Mouse (Mus musculus) limb, embryonic 12.5 days (tissue): ENCODE data around the gene Ticam1. TPM values are rescaled to one million over a fixed set of nuclear protein-coding genes. Genes with fewer than 3 reads are reported as not detected.

Experiments
- ATAC-seq: fragments of 200-750 bp; cut with Nextera tagmentation; 2 replicates; pipeline ENCODE4 v1.8.0; 2017; ENCODE audit warnings: low read depth, moderate TSS enrichment; ENCODE audit not compliant: insufficient number of reproducible peaks, insufficient read depth, low FRiP score, low TSS enrichment
- H3K27ac ChIP-seq: fragments of 300-500 bp; sonication (generic); 2 replicates; pipeline ENCODE4 v1.5.1; 2016; ENCODE audit warnings: mild to moderate bottlenecking, moderate library complexity
- H3K27me3 ChIP-seq: fragments of 300-500 bp; sonication (generic); 2 replicates; pipeline ENCODE4 v1.6.1; 2016; ENCODE audit warnings: mild to moderate bottlenecking, moderate library complexity
- H3K36me3 ChIP-seq: fragments of 300-500 bp; sonication (generic); 2 replicates; pipeline ENCODE4 v1.6.1; 2016; ENCODE audit warnings: mild to moderate bottlenecking, moderate library complexity
- H3K4me1 ChIP-seq: fragments of 300-500 bp; sonication (generic); replicated peaks from 2 replicates; pipeline ENCODE4 v1.6.1; 2016
- H3K4me2 ChIP-seq: fragments of 300-500 bp; sonication (generic); 2 replicates; pipeline ENCODE4 v1.6.1; 2016; ENCODE audit warnings: mild to moderate bottlenecking, moderate library complexity
- H3K4me3 ChIP-seq: fragments of 300-500 bp; sonication (generic); replicated peaks from 2 replicates; pipeline ENCODE4 v1.5.1; 2016; ENCODE audit warnings: mild to moderate bottlenecking
- H3K9ac ChIP-seq: fragments of 300-500 bp; sonication (generic); replicated peaks from 2 replicates; pipeline ENCODE4 v1.6.1; 2016; ENCODE audit warnings: mild to moderate bottlenecking, moderate library complexity
- H3K9me3 ChIP-seq: fragments of 300-500 bp; sonication (generic); 2 replicates; pipeline ENCODE4 v1.6.1; 2016; ENCODE audit warnings: mild to moderate bottlenecking, moderate library complexity
- WGBS: fragments of 180-500 bp; shearing (Covaris S2); methylation state at CpG from one replicate; pipeline ENCODE4 v1.1.7; 2016; 5-methylcytosine and 5-hydroxymethylcytosine counted together
- polyA plus RNA-seq: library from polyadenylated mRNA; unstranded; fragments of >200 nt; fragmentation: Nextera tagmentation; extraction: Ambion mirVana; gene quantifications from 2 replicates; pipeline ENCODE4 v1.2.1, GENCODE M21; 2016

Gene Ticam1
- polyA plus RNA-seq, 1 experiment from 2014 or later: 3.0 TPM

- Histone ChIP-seq H3K9me3 (no peaks in the 10 kb centered on the region), H3K9ac (no peak overlapping the region), H3K27ac (0 out of 2 replicates have a peak overlapping the region, but pooled peaks have one; percentile 17), H3K4me3 (no peak overlapping the region), H3K27me3 (peaks cover 3% of the 10 kb centered on the region; the same call in 1 of the 2 replicates), H3K4me1 (peaks cover 11% of the 10 kb centered on the region), H3K4me2 (no peak overlapping the region), H3K36me3 (no peaks in the 10 kb centered on the region)
- ATAC-seq: no peak
- 31% methylated on average over 6 of the region's 6 CpGs for WGBS
Measured at GRCm38 (mm10) chr17:56251136-56251829, 25.3 kb downstream of the Ticam1 start.

GRCm38 (mm10) chr17:56245608-56246007 lies 31.0 kb downstream of the Ticam1 start:
- 61% methylated on average over 7 of the region's 7 CpGs for WGBS
- H3K27me3 ChIP-seq: peaks cover 16% of the 10 kb centered on the region

GRCm38 (mm10) chr17:56241541-56242401 lies 34.8 kb downstream of the Ticam1 start:
- H3K4me1 ChIP-seq: 0 out of 2 replicates have a peak, but pooled peaks cover 4% of the 10 kb centered on the region
- no peak overlapping the region for H3K27ac ChIP-seq
- no peaks in the 10 kb centered on the region for H3K9me3 ChIP-seq
- H3K27me3 ChIP-seq: peaks cover 18% of the 10 kb centered on the region
- 3% methylated on average over 33 of the region's 33 CpGs for WGBS
- H3K36me3 ChIP-seq: no peaks in the 10 kb centered on the region
- no peak overlapping the region for H3K9ac ChIP-seq
- H3K4me3 ChIP-seq: no peak overlapping the region
- peak; percentile 80; the same call in 1 of the 2 replicates for ATAC-seq
- no peak overlapping the region for H3K4me2 ChIP-seq

More at GRCm38 (mm10) chr17:56245608-56246007, 31.0 kb downstream of the Ticam1 start:
- no peaks in the 10 kb centered on the region for H3K9me3 ChIP-seq
- H3K9ac ChIP-seq: no peak overlapping the region
- no peak overlapping the region for H3K27ac ChIP-seq
- ATAC-seq: no peak
- H3K4me1 ChIP-seq: peaks cover 3% of the 10 kb centered on the region
- no peak overlapping the region for H3K4me2 ChIP-seq
- H3K4me3 ChIP-seq: no peak overlapping the region
- no peaks in the 10 kb centered on the region for H3K36me3 ChIP-seq

GRCm38 (mm10) chr17:56233818-56234469 lies 42.6 kb downstream of the Ticam1 start:
- Histone ChIP-seq H3K9ac (no peak overlapping the region), H3K4me1 (peaks cover 8% of the 10 kb centered on the region; the same call in 1 of the 2 replicates), H3K9me3 (no peaks in the 10 kb centered on the region), H3K4me2 (0 out of 2 replicates have a peak overlapping the region, but pooled peaks have one; percentile 3), H3K27ac (no peak overlapping the region), H3K36me3 (no peaks in the 10 kb centered on the region), H3K4me3 (no peak overlapping the region), H3K27me3 (no peaks in the 10 kb centered on the region)
- WGBS: 5% methylated on average over 14 of the region's 14 CpGs
- no peak for ATAC-seq

GRCm38 (mm10) chr17:56233389-56233788 lies 43.2 kb downstream of the Ticam1 start:
- Histone ChIP-seq H3K4me1 (peaks cover 8% of the 10 kb centered on the region; the same call in 1 of the 2 replicates), H3K36me3 (no peaks in the 10 kb centered on the region), H3K9ac (no peak overlapping the region), H3K4me3 (no peak overlapping the region), H3K27me3 (no peaks in the 10 kb centered on the region), H3K4me2 (0 out of 2 replicates have a peak overlapping the region, but pooled peaks have one; percentile 3), H3K9me3 (no peaks in the 10 kb centered on the region), H3K27ac (no peak overlapping the region)
- no peak for ATAC-seq
- 49% methylated on average over 8 of the region's 8 CpGs for WGBS

GRCm38 (mm10) chr17:56229943-56230342 lies 46.6 kb downstream of the Ticam1 start:
- no peak for ATAC-seq
- no peak overlapping the region for H3K4me2 ChIP-seq
- H3K36me3 ChIP-seq: no peaks in the 10 kb centered on the region
- H3K9me3 ChIP-seq: no peaks in the 10 kb centered on the region
- peaks cover 3% of the 10 kb centered on the region; the same call in 1 of the 2 replicates for H3K4me1 ChIP-seq
- no peak overlapping the region for H3K4me3 ChIP-seq
- WGBS: 61% methylated on average over 10 of the region's 10 CpGs
- no peak overlapping the region for H3K27ac ChIP-seq
- H3K27me3 ChIP-seq: no peaks in the 10 kb centered on the region
- H3K9ac ChIP-seq: no peak overlapping the region

GRCm38 (mm10) chr17:56226566-56226965 lies 50.0 kb downstream of the Ticam1 start:
- H3K36me3 ChIP-seq: no peaks in the 10 kb centered on the region
- WGBS: 82% methylated on average over 3 of the region's 3 CpGs
- H3K27ac ChIP-seq: no peak overlapping the region
- no peaks in the 10 kb centered on the region for H3K9me3 ChIP-seq
- H3K4me2 ChIP-seq: no peak overlapping the region
- no peaks in the 10 kb centered on the region for H3K4me1 ChIP-seq
- no peak for ATAC-seq
- H3K27me3 ChIP-seq: peaks cover 3% of the 10 kb centered on the region; the same call in 1 of the 2 replicates
- no peak overlapping the region for H3K4me3 ChIP-seq
- H3K9ac ChIP-seq: no peak overlapping the region

GRCm38 (mm10) chr17:56224916-56225315 lies 51.7 kb downstream of the Ticam1 start:
- Histone ChIP-seq H3K27me3 (peaks cover 3% of the 10 kb centered on the region; the same call in 1 of the 2 replicates), H3K4me3 (no peak overlapping the region), H3K9me3 (no peaks in the 10 kb centered on the region), H3K4me2 (no peak overlapping the region), H3K27ac (no peak overlapping the region), H3K9ac (no peak overlapping the region), H3K36me3 (no peaks in the 10 kb centered on the region), H3K4me1 (no peaks in the 10 kb centered on the region)
- ATAC-seq: no peak
- WGBS: 46% methylated on average over 1 of the region's 1 CpGs

GRCm38 (mm10) chr17:56219805-56220204 lies 56.8 kb downstream of the Ticam1 start:
- ATAC-seq: no peak
- H3K4me1 ChIP-seq: peaks cover 18% of the 10 kb centered on the region
- WGBS: 50% methylated on average over 3 of the region's 3 CpGs
- no peak overlapping the region for H3K9ac ChIP-seq
- H3K4me2 ChIP-seq: no peak overlapping the region
- H3K27ac ChIP-seq: no peak overlapping the region
- no peak overlapping the region for H3K4me3 ChIP-seq
- H3K9me3 ChIP-seq: no peaks in the 10 kb centered on the region
- H3K27me3 ChIP-seq: peaks cover 3% of the 10 kb centered on the region; the same call in 1 of the 2 replicates
- peaks cover 2% of the 10 kb centered on the region; the same call in 1 of the 2 replicates for H3K36me3 ChIP-seq
